Mouse (Mus musculus): ENCODE results near the gene Pgr15l. TPM values are rescaled to one million over a fixed set of nuclear protein-coding genes. Genes with fewer than 3 reads are reported as not detected.

Pgr15l gene
- polyA plus RNA-seq (2014; fragmentation: Nextera tagmentation; extraction: Ambion mirVana), result not detected in 2 replicates

- Histone ChIP-seq H3K4me2 (replicated peaks; ENCODE audit: low read depth, low read length) (peak within 1 kb of the TSS; percentile 25; the same call in 1 of the 2 replicates), H3K9me3 (ENCODE audit: control insufficient read depth, low read length) (no peaks in the 10 kb centered on the region), H3K27me3 (ENCODE audit: control insufficient read depth, insufficient read depth, low read length) (no peaks in the 10 kb centered on the region), H3K27ac (ENCODE audit: low read depth, low read length) (no peak within 1 kb of the TSS), H3K4me3 (ENCODE audit: low read length) (no peak within 1 kb of the TSS), H3K4me1 (ENCODE audit: control insufficient read depth, insufficient read depth, low read length) (no peaks in the 10 kb centered on the region), H3K9ac (ENCODE audit: low read depth, low read length) (no peak within 1 kb of the TSS), H3K36me3 (ENCODE audit: control insufficient read depth, insufficient read depth, low read length) (no peaks in the 10 kb centered on the region)
- peak; percentile 62; the same call in 1 of the 2 replicates for ATAC-seq (ENCODE audit: low FRiP score, low TSS enrichment)
- WGBS, result 33% methylated on average over 20 of the region's 20 CpGs
Measured at GRCm38 (mm10) chrX:97072369-97072768, at the start of gene Pgr15l. TSS of gene Pgr15l (plus strand) at chrX:97072596.

GRCm38 (mm10) chrX:97027540-97027939 is 44.9 kb upstream of the Pgr15l start:
- Histone ChIP-seq H3K4me1 (ENCODE audit: control insufficient read depth, insufficient read depth, low read length) (no peaks in the 10 kb centered on the region), H3K9ac (ENCODE audit: low read depth, low read length) (no peak overlapping the region), H3K27ac (ENCODE audit: low read depth, low read length) (no peak overlapping the region), H3K27me3 (ENCODE audit: control insufficient read depth, insufficient read depth, low read length) (no peaks in the 10 kb centered on the region), H3K4me2 (replicated peaks; ENCODE audit: low read depth, low read length) (no peak overlapping the region), H3K4me3 (ENCODE audit: low read length) (no peak overlapping the region), H3K9me3 (ENCODE audit: control insufficient read depth, low read length) (no peaks in the 10 kb centered on the region), H3K36me3 (ENCODE audit: control insufficient read depth, insufficient read depth, low read length) (no peaks in the 10 kb centered on the region)
- no peak for ATAC-seq (ENCODE audit: low FRiP score, low TSS enrichment)

- peak; percentile 94 for ATAC-seq (ENCODE audit: low FRiP score, low TSS enrichment)
- Histone ChIP-seq H3K4me3 (ENCODE audit: low read length) (no peak overlapping the region), H3K27me3 (ENCODE audit: control insufficient read depth, insufficient read depth, low read length) (no peaks in the 10 kb centered on the region), H3K9ac (ENCODE audit: low read depth, low read length) (no peak overlapping the region), H3K4me2 (replicated peaks; ENCODE audit: low read depth, low read length) (no peak overlapping the region), H3K36me3 (ENCODE audit: control insufficient read depth, insufficient read depth, low read length) (no peaks in the 10 kb centered on the region), H3K9me3 (ENCODE audit: control insufficient read depth, low read length) (no peaks in the 10 kb centered on the region), H3K4me1 (ENCODE audit: control insufficient read depth, insufficient read depth, low read length) (no peaks in the 10 kb centered on the region), H3K27ac (ENCODE audit: low read depth, low read length) (no peak overlapping the region)
- 20% methylated on average over 11 of the region's 11 CpGs for WGBS
Measured at GRCm38 (mm10) chrX:97069816-97070215, 2.6 kb upstream of the Pgr15l start.
